Mouse (Mus musculus) erythroblast, adult 5-6 weeks (primary cell): ENCODE results near the gene Tmem132a. TPM values are rescaled to one million over a fixed set of nuclear protein-coding genes. Genes with fewer than 3 reads are reported as not detected.

Experiments
- ATAC-seq: replicated peaks from 2 replicates; pipeline ENCODE4 v1.8.0; 2016; ENCODE audit warnings: moderate number of reproducible peaks, mild to moderate bottlenecking, moderate TSS enrichment, inconsistent platforms; ENCODE audit not compliant: poor library complexity, low FRiP score, severe bottlenecking
- total RNA-seq, 2 experiments: library from RNA; stranded (forward) in 1 of 2; stranded (reverse) in 1 of 2; fragments of 150-400 nt in 1 of 2; fragments of 200-764, 138-1000 nt in 1 of 2; gene quantifications; 2 replicates each; pipeline versions ENCODE4 v1.2.3 to v1.2.4; 2015 to 2017; ENCODE audit warnings: low replicate concordance in 2 of 2

The Tmem132a gene
- not detected in 2 replicates for total RNA-seq (2015; ENCODE audit: low replicate concordance)
- not detected in 2 replicates for total RNA-seq (2017; ENCODE audit: low replicate concordance)

GRCm38 (mm10) chr19:10869886-10870527 lies at the start of gene Tmem132a:
Tmem132a (minus strand) TSS chr19:10869940.
- ATAC-seq, result no peak

- no peak for ATAC-seq
Observed at GRCm38 (mm10) chr19:10918321-10918991, 48.7 kb upstream of the Tmem132a start.

GRCm38 (mm10) chr19:10916506-10916905 lies 46.8 kb upstream of the Tmem132a start:
- no peak for ATAC-seq

GRCm38 (mm10) chr19:10914870-10915269 lies 45.1 kb upstream of the Tmem132a start:
- no peak for ATAC-seq

GRCm38 (mm10) chr19:10914291-10914690 lies 44.6 kb upstream of the Tmem132a start:
- ATAC-seq, result no peak

GRCm38 (mm10) chr19:10909087-10909721 lies 39.5 kb upstream of the Tmem132a start:
- no peak for ATAC-seq

GRCm38 (mm10) chr19:10907891-10908290 lies 38.2 kb upstream of the Tmem132a start:
- ATAC-seq, result 0 out of 2 replicates have a peak, but pooled peaks have one; percentile 61

GRCm38 (mm10) chr19:10905728-10906000 lies 35.9 kb upstream of the Tmem132a start:
- no peak for ATAC-seq

- 0 out of 2 replicates have a peak, but pooled peaks have one; percentile 14 for ATAC-seq
Observed at GRCm38 (mm10) chr19:10904927-10905727, 35.4 kb upstream of the Tmem132a start.

GRCm38 (mm10) chr19:10904512-10904911 lies 34.8 kb upstream of the Tmem132a start:
- no peak for ATAC-seq

GRCm38 (mm10) chr19:10901046-10901445 lies 31.3 kb upstream of the Tmem132a start:
- ATAC-seq, result no peak

GRCm38 (mm10) chr19:10900315-10900714 lies 30.6 kb upstream of the Tmem132a start:
- ATAC-seq, result no peak

- no peak for ATAC-seq
Observed at GRCm38 (mm10) chr19:10897491-10897890, 27.8 kb upstream of the Tmem132a start.

GRCm38 (mm10) chr19:10896849-10897248 lies 27.1 kb upstream of the Tmem132a start:
- ATAC-seq, result no peak

- ATAC-seq, result no peak
Observed at GRCm38 (mm10) chr19:10895708-10896107, 26.0 kb upstream of the Tmem132a start.

- peak; percentile 98 for ATAC-seq
Observed at GRCm38 (mm10) chr19:10895016-10895528, 25.3 kb upstream of the Tmem132a start, which contains the start of gene Prpf19. Prpf19 (plus strand) TSS chr19:10895231.

GRCm38 (mm10) chr19:10892201-10892600 lies 22.5 kb upstream of the Tmem132a start:
- ATAC-seq, result no peak

- ATAC-seq, result peak; percentile 97
Observed at GRCm38 (mm10) chr19:10881426-10882154, 11.8 kb upstream of the Tmem132a start, which contains the start of gene Tmem109. Tmem109 (minus strand) TSS chr19:10882001.

- peak; percentile 47 for ATAC-seq
Observed at GRCm38 (mm10) chr19:10880975-10881425, 11.3 kb upstream of the Tmem132a start.
